Mouse (Mus musculus) hindbrain, embryonic 15.5 days (tissue): ENCODE data around the gene Gm39566. TPM values are rescaled to one million over a fixed set of nuclear protein-coding genes. Genes with fewer than 3 reads are reported as not detected.
A peak's percentile ranks its signal among the peaks of the same experiment; 100 is the strongest.

Experiments used
- ATAC-seq: fragments of 200-750 bp; cut with Nextera tagmentation; 2 replicates; pipeline ENCODE4 v1.8.0; 2017; ENCODE audit warnings: low read depth, moderate number of reproducible peaks, moderate TSS enrichment; ENCODE audit not compliant: low FRiP score
- H3K27ac ChIP-seq: fragments of 300-500 bp; sonication (generic); replicated peaks from 2 replicates; pipeline ENCODE4 v1.5.1; 2015; ENCODE audit warnings: mild to moderate bottlenecking, inconsistent platforms
- H3K27me3 ChIP-seq: fragments of 300-500 bp; sonication (generic); 2 replicates; pipeline ENCODE4 v1.6.1; 2015; ENCODE audit warnings: control low read depth, inconsistent platforms
- H3K36me3 ChIP-seq: fragments of 300-500 bp; sonication (generic); 2 replicates; pipeline ENCODE4 v1.6.1; 2015; ENCODE audit warnings: control low read depth, inconsistent platforms
- H3K4me1 ChIP-seq: fragments of 300-500 bp; sonication (generic); replicated peaks from 2 replicates; pipeline ENCODE4 v1.6.1; 2015; ENCODE audit warnings: control low read depth, inconsistent platforms
- H3K4me2 ChIP-seq: fragments of 300-500 bp; sonication (generic); 2 replicates; pipeline ENCODE4 v1.6.1; 2015; ENCODE audit warnings: moderate library complexity, mild to moderate bottlenecking, inconsistent platforms
- H3K4me3 ChIP-seq: fragments of 300-500 bp; sonication (generic); 2 replicates; pipeline ENCODE4 v1.5.1; 2015; ENCODE audit warnings: mild to moderate bottlenecking, inconsistent platforms
- H3K9ac ChIP-seq: fragments of 300-500 bp; sonication (generic); 2 replicates; pipeline ENCODE4 v1.6.1; 2015; ENCODE audit warnings: inconsistent platforms
- H3K9me3 ChIP-seq: fragments of 300-500 bp; sonication (generic); 2 replicates; pipeline ENCODE4 v1.6.1; 2016; ENCODE audit warnings: control low read depth, inconsistent platforms
- WGBS: fragments of 180-500 bp; shearing (Covaris S2); methylation state at CpG from one replicate; pipeline ENCODE4 v1.1.7; 2015; 5-methylcytosine and 5-hydroxymethylcytosine counted together
- polyA plus RNA-seq: library from polyadenylated mRNA; unstranded; fragments of >200 nt; fragmentation: Nextera tagmentation; extraction: Ambion mirVana; gene quantifications from 2 replicates; pipeline ENCODE4 v1.2.1, GENCODE M21; 2015

Gm39566 gene
- polyA plus RNA-seq, 1 experiment from 2014 or later = not detected

- H3K4me3 ChIP-seq = no peak overlapping the region
- WGBS = 52% methylated on average over 5 of the region's 5 CpGs
- H3K4me1 ChIP-seq = peaks cover 14% of the 10 kb centered on the region
- no peaks in the 10 kb centered on the region for H3K9me3 ChIP-seq
- no peak overlapping the region for H3K27ac ChIP-seq
- no peak overlapping the region for H3K9ac ChIP-seq
- H3K4me2 ChIP-seq = no peak overlapping the region
- peaks cover 64% of the 10 kb centered on the region for H3K36me3 ChIP-seq
- no peaks in the 10 kb centered on the region for H3K27me3 ChIP-seq
- 0 out of 2 replicates have a peak, but pooled peaks have one; percentile 19 for ATAC-seq
These were observed 13.7 kb upstream of the Gm39566 start for GRCm38 (mm10) chr11:69828832-69829231.

- Histone ChIP-seq H3K27me3 (no peaks in the 10 kb centered on the region), H3K9ac (no peak overlapping the region), H3K4me3 (no peak overlapping the region), H3K4me1 (no peaks in the 10 kb centered on the region), H3K27ac (no peak overlapping the region), H3K9me3 (no peaks in the 10 kb centered on the region), H3K36me3 (peaks cover 40% of the 10 kb centered on the region), H3K4me2 (no peak overlapping the region)
- WGBS = 73% methylated on average over 2 of the region's 2 CpGs
- ATAC-seq = no peak
These were observed 8.4 kb upstream of the Gm39566 start for GRCm38 (mm10) chr11:69823456-69823855.

- WGBS = 87% methylated on average over 3 of the region's 3 CpGs
- Histone ChIP-seq H3K36me3 (peaks cover 28% of the 10 kb centered on the region), H3K4me2 (no peak within 1 kb of the TSS), H3K27ac (no peak within 1 kb of the TSS), H3K9ac (no peak within 1 kb of the TSS), H3K4me1 (no peaks in the 10 kb centered on the region), H3K9me3 (no peaks in the 10 kb centered on the region), H3K4me3 (no peak within 1 kb of the TSS), H3K27me3 (no peaks in the 10 kb centered on the region)
- no peak for ATAC-seq
These were observed 7.0 kb upstream of the Gm39566 start, which contains the start of gene Spem1 for GRCm38 (mm10) chr11:69822080-69822479. TSS of gene Spem1 (minus strand) at chr11:69822180.

GRCm38 (mm10) chr11:69818871-69819270, 3.8 kb upstream of the Gm39566 start:
- H3K4me3 ChIP-seq = no peak overlapping the region
- no peak overlapping the region for H3K4me2 ChIP-seq
- H3K9ac ChIP-seq = no peak overlapping the region
- no peaks in the 10 kb centered on the region for H3K27me3 ChIP-seq
- H3K9me3 ChIP-seq = no peaks in the 10 kb centered on the region
- ATAC-seq = no peak
- 94% methylated on average over 8 of the region's 8 CpGs for WGBS
- no peaks in the 10 kb centered on the region for H3K4me1 ChIP-seq
- no peaks in the 10 kb centered on the region for H3K36me3 ChIP-seq
- no peak overlapping the region for H3K27ac ChIP-seq

GRCm38 (mm10) chr11:69818365-69818764, 3.3 kb upstream of the Gm39566 start, which contains the start of gene Spem2:
TSS of gene Spem2 (minus strand) at chr11:69818465.
- ATAC-seq = no peak
- H3K27me3 ChIP-seq = no peaks in the 10 kb centered on the region
- no peak within 1 kb of the TSS for H3K27ac ChIP-seq
- 88% methylated on average over 2 of the region's 2 CpGs for WGBS
- H3K4me1 ChIP-seq = no peaks in the 10 kb centered on the region
- no peak within 1 kb of the TSS for H3K9ac ChIP-seq
- H3K9me3 ChIP-seq = no peaks in the 10 kb centered on the region
- H3K4me3 ChIP-seq = no peak within 1 kb of the TSS
- H3K4me2 ChIP-seq = no peak within 1 kb of the TSS
- no peaks in the 10 kb centered on the region for H3K36me3 ChIP-seq

GRCm38 (mm10) chr11:69816520-69816919, 1.4 kb upstream of the Gm39566 start:
- Histone ChIP-seq H3K27me3 (no peaks in the 10 kb centered on the region), H3K4me3 (no peak overlapping the region), H3K9ac (no peak overlapping the region), H3K27ac (no peak overlapping the region), H3K9me3 (no peaks in the 10 kb centered on the region), H3K4me2 (no peak overlapping the region), H3K36me3 (no peaks in the 10 kb centered on the region), H3K4me1 (no peaks in the 10 kb centered on the region)
- ATAC-seq = no peak
- WGBS = 92% methylated on average over 12 of the region's 12 CpGs

- H3K36me3 ChIP-seq = no peaks in the 10 kb centered on the region
- ATAC-seq = no peak
These were observed 4.8 kb downstream of the Gm39566 start for GRCm38 (mm10) chr11:69810280-69810679.

GRCm38 (mm10) chr11:69807641-69808040, 7.5 kb downstream of the Gm39566 start:
- WGBS = 74% methylated on average over 2 of the region's 2 CpGs
- H3K9ac ChIP-seq = no peak overlapping the region

More at GRCm38 (mm10) chr11:69810280-69810679, 4.8 kb downstream of the Gm39566 start:
- no peak overlapping the region for H3K9ac ChIP-seq
- H3K4me3 ChIP-seq = no peak overlapping the region
- no peak overlapping the region for H3K4me2 ChIP-seq
- H3K9me3 ChIP-seq = no peaks in the 10 kb centered on the region
- no peaks in the 10 kb centered on the region for H3K4me1 ChIP-seq
- H3K27me3 ChIP-seq = peaks cover 16% of the 10 kb centered on the region
- H3K27ac ChIP-seq = no peak overlapping the region

GRCm38 (mm10) chr11:69806378-69806777, 8.7 kb downstream of the Gm39566 start:
- Histone ChIP-seq H3K9ac (no peak overlapping the region), H3K9me3 (no peaks in the 10 kb centered on the region), H3K36me3 (no peaks in the 10 kb centered on the region), H3K4me1 (peaks cover 38% of the 10 kb centered on the region), H3K27ac (no peak overlapping the region), H3K27me3 (peaks cover 24% of the 10 kb centered on the region), H3K4me3 (no peak overlapping the region), H3K4me2 (no peak overlapping the region)
- 78% methylated on average over 4 of the region's 4 CpGs for WGBS
- no peak for ATAC-seq

More at GRCm38 (mm10) chr11:69807641-69808040, 7.5 kb downstream of the Gm39566 start:
- no peak overlapping the region for H3K27ac ChIP-seq
- H3K4me2 ChIP-seq = no peak overlapping the region
- H3K9me3 ChIP-seq = no peaks in the 10 kb centered on the region
- no peak overlapping the region for H3K4me3 ChIP-seq
- no peak for ATAC-seq
- H3K27me3 ChIP-seq = peaks cover 24% of the 10 kb centered on the region
- H3K4me1 ChIP-seq = peaks cover 25% of the 10 kb centered on the region
- H3K36me3 ChIP-seq = no peaks in the 10 kb centered on the region

- no peak within 1 kb of the TSS for H3K9ac ChIP-seq
- H3K4me2 ChIP-seq = peak within 1 kb of the TSS; percentile 94
- H3K27ac ChIP-seq = no peak within 1 kb of the TSS
- 5% methylated on average over 29 of the region's 29 CpGs for WGBS
- H3K36me3 ChIP-seq = no peaks in the 10 kb centered on the region
- H3K4me1 ChIP-seq = peaks cover 45% of the 10 kb centered on the region
- ATAC-seq = no peak
- peaks cover 24% of the 10 kb centered on the region for H3K27me3 ChIP-seq
- peak within 1 kb of the TSS; percentile 69 for H3K4me3 ChIP-seq
- H3K9me3 ChIP-seq = no peaks in the 10 kb centered on the region
These were observed 9.9 kb downstream of the Gm39566 start, which contains the start of gene Tmem102 for GRCm38 (mm10) chr11:69804972-69805909. TSS of gene Tmem102 (minus strand) at chr11:69805624.

- no peaks in the 10 kb centered on the region for H3K36me3 ChIP-seq
- peaks cover 24% of the 10 kb centered on the region for H3K27me3 ChIP-seq
- peaks cover 52% of the 10 kb centered on the region for H3K4me1 ChIP-seq
- H3K4me2 ChIP-seq = peak overlapping the region; percentile 94
- ATAC-seq = no peak
- no peaks in the 10 kb centered on the region for H3K9me3 ChIP-seq
- H3K9ac ChIP-seq = no peak overlapping the region
- WGBS = 6% methylated on average over 12 of the region's 12 CpGs
- H3K27ac ChIP-seq = no peak overlapping the region
- peak overlapping the region; percentile 69 for H3K4me3 ChIP-seq
These were observed 10.5 kb downstream of the Gm39566 start for GRCm38 (mm10) chr11:69804652-69804940.

- Histone ChIP-seq H3K36me3 (no peaks in the 10 kb centered on the region), H3K4me3 (peak overlapping the region; percentile 69), H3K4me1 (peaks cover 58% of the 10 kb centered on the region), H3K27me3 (peaks cover 24% of the 10 kb centered on the region), H3K4me2 (peak overlapping the region; percentile 94), H3K9ac (peak overlapping the region; percentile 69), H3K27ac (peak overlapping the region; percentile 78), H3K9me3 (no peaks in the 10 kb centered on the region)
- WGBS = 1% methylated on average over 60 of the region's 60 CpGs
- peak; percentile 45 for ATAC-seq
These were observed 11.1 kb downstream of the Gm39566 start for GRCm38 (mm10) chr11:69803786-69804651.
